ENCODE assay signal across 7 mouse cellular contexts in genomic region chr13:36582406-36583070, GRCm38 (mm10).
DNase-seq lines count a peak whose midpoint lies in the region; ATAC-seq and TF ChIP-seq lines count a peak whose summit lies in the region.

No protein-coding gene starts in this region.

- no peak for TF ChIP-seq CTCF in testis, adult 2 months (IDR thresholded peaks at IDR 0.05; ENCODE audit: control insufficient read depth, insufficient read depth, insufficient replicate concordance, low read depth, low read length)

- ATAC-seq in forebrain, embryonic 13.5 days, result no peak; the same call in 1 of the 2 replicates
- ATAC-seq in limb, embryonic 15.5 days (ENCODE audit: insufficient number of reproducible peaks, low FRiP score, low TSS enrichment, low read depth), result no peak

- H3K4me1 ChIP-seq in testis, adult 2 months (ENCODE audit: control insufficient read depth, insufficient read depth, low read length), result peaks cover 13% of the 10 kb centered on the region
- H3K4me1 ChIP-seq in forebrain, embryonic 13.5 days, result peaks cover 37% of the 10 kb centered on the region
- H3K4me1 ChIP-seq in limb, embryonic 15.5 days, result peaks cover 33% of the 10 kb centered on the region

- no peak for DNase-seq in testis, postnatal 10 days (ENCODE audit: low spot score)
- no peak for DNase-seq in thymus, postnatal 0 days (ENCODE audit: low spot score)
- DNase-seq in gastrocnemius, adult 18-20 months (ENCODE audit: low spot score), result no peak
- DNase-seq in adrenal gland, postnatal 36 days, result no peak

- 4% methylated on average over 10 of the region's 10 CpGs for WGBS in forebrain, embryonic 13.5 days
- 10% methylated on average over 10 of the region's 10 CpGs for WGBS in limb, embryonic 15.5 days

- no peaks in the 10 kb centered on the region for H3K9me3 ChIP-seq in forebrain, embryonic 13.5 days (replicated peaks)
- H3K9me3 ChIP-seq in limb, embryonic 15.5 days, result no peaks in the 10 kb centered on the region

- peak overlapping the region; percentile 84 for H3K4me3 ChIP-seq in testis, adult 2 months (ENCODE audit: control insufficient read depth, low read depth, low read length)
- no peak overlapping the region for H3K4me3 ChIP-seq in forebrain, embryonic 13.5 days
- H3K4me3 ChIP-seq in limb, embryonic 15.5 days, result no peak overlapping the region

- peak overlapping the region; percentile 30 for H3K4me2 ChIP-seq in forebrain, embryonic 13.5 days
- peak overlapping the region; percentile 11; the same call in 1 of the 2 replicates for H3K4me2 ChIP-seq in limb, embryonic 15.5 days

- no peak for TF ChIP-seq POLR2A in testis, adult 2 months (IDR thresholded peaks at IDR 0.05; ENCODE audit: control insufficient read depth, low read depth, low read length)

- H3K9ac ChIP-seq in forebrain, embryonic 13.5 days, result peak overlapping the region; percentile 51
- no peak overlapping the region for H3K9ac ChIP-seq in limb, embryonic 15.5 days

- no peak overlapping the region for H3K27ac ChIP-seq in testis, adult 2 months (ENCODE audit: control insufficient read depth, insufficient read depth, low read depth, low read length)
- H3K27ac ChIP-seq in forebrain, embryonic 13.5 days, result peak overlapping the region; percentile 84
- H3K27ac ChIP-seq in limb, embryonic 15.5 days, result no peak overlapping the region

- H3K27me3 ChIP-seq in testis, adult 2 months (ENCODE audit: control insufficient read depth, insufficient read depth, low read length), result no peaks in the 10 kb centered on the region
- no peaks in the 10 kb centered on the region for H3K27me3 ChIP-seq in forebrain, embryonic 13.5 days
- peaks cover 5% of the 10 kb centered on the region; the same call in 1 of the 2 replicates for H3K27me3 ChIP-seq in limb, embryonic 15.5 days

- no peaks in the 10 kb centered on the region for H3K36me3 ChIP-seq in testis, adult 2 months (ENCODE audit: control insufficient read depth, insufficient read depth, low read length)
- H3K36me3 ChIP-seq in forebrain, embryonic 13.5 days (ENCODE audit: poor library complexity, severe bottlenecking), result no peaks in the 10 kb centered on the region
- no peaks in the 10 kb centered on the region for H3K36me3 ChIP-seq in limb, embryonic 15.5 days
